Mouse (Mus musculus): ENCODE data around the gene Myl3. TPM values are rescaled to one million over a fixed set of nuclear protein-coding genes. Genes with fewer than 3 reads are reported as not detected.

Gene Myl3
- total and polyA plus RNA-seq, 3 experiments, result not detected

- TF ChIP-seq MXI1 (IDR thresholded peaks at IDR 0.05; ENCODE audit: low read depth, low read length), result no peak; the same call in 1 of the 2 replicates
- TF ChIP-seq ZNF384 (IDR thresholded peaks at IDR 0.05; ENCODE audit: low read depth, low read length), result no peak
- no peak for TF ChIP-seq JUND (conservative IDR thresholded peaks at IDR 0.05; ENCODE audit: low read depth, low read length)
- peak; percentile 60; the same call in 1 of the 2 replicates for TF ChIP-seq MEF2A (IDR thresholded peaks at IDR 0.05; ENCODE audit: borderline replicate concordance, low read depth, low read length)
- TF ChIP-seq ZMIZ1 (IDR thresholded peaks at IDR 0.05; ENCODE audit: low read depth, low read length), result no peak
- TF ChIP-seq UBTF (IDR thresholded peaks at IDR 0.05; ENCODE audit: low read depth, low read length), result no peak
- TF ChIP-seq TCF12 (IDR thresholded peaks at IDR 0.05; ENCODE audit: low read depth, low read length), result peak; percentile 53; the same call in 1 of the 2 replicates
- TF ChIP-seq NELFE (IDR thresholded peaks at IDR 0.05; ENCODE audit: low read depth, low read length), result peak; percentile 57
- TF ChIP-seq POLR2AphosphoS2 (IDR thresholded peaks at IDR 0.05; ENCODE audit: low read depth, low read length), result no peak
- peak; percentile 97 for TF ChIP-seq RAD21 (IDR thresholded peaks at IDR 0.05; ENCODE audit: low read depth, low read length)
- TF ChIP-seq MAX (IDR thresholded peaks at IDR 0.05; ENCODE audit: low read length), result peak; percentile 54; the same call in 1 of the 2 replicates
- TF ChIP-seq IRF4 (IDR thresholded peaks at IDR 0.05; ENCODE audit: low read depth, low read length), result peak; percentile 74
- TF ChIP-seq CHD2 (IDR thresholded peaks at IDR 0.05; ENCODE audit: low read length), result 0 out of 2 replicates have a peak, but pooled peaks have one; percentile 40
- no peak for TF ChIP-seq ZKSCAN1 (IDR thresholded peaks at IDR 0.05; ENCODE audit: borderline replicate concordance, low read depth, low read length)
- no peak for TF ChIP-seq ETS1 (conservative IDR thresholded peaks at IDR 0.05; ENCODE audit: low read depth, low read length)
- TF ChIP-seq PAX5 (IDR thresholded peaks at IDR 0.05; ENCODE audit: low read length), result no peak
Measured at GRCm38 (mm10) chr9:110709640-110710258, 31.9 kb upstream of the Myl3 start (continued).

- Histone ChIP-seq H3K27me3 (replicated peaks) (no peaks in the 10 kb centered on the region), H3K4me3 (replicated peaks in 1 of 3; ENCODE audit: low read depth in 2 of 3, low read length in 2 of 3, poor library complexity in 1 of 3) (no peak overlapping the region), H3K36me3 (replicated peaks in 1 of 2; ENCODE audit: control insufficient read depth in 1 of 2, insufficient read depth in 1 of 2, low read length in 1 of 2) (peaks cover 30 to 71% of the 10 kb centered on the region in 2 experiments), H3K9me3 (replicated peaks; ENCODE audit: low read length) (no peaks in the 10 kb centered on the region), H3K79me2 (replicated peaks; ENCODE audit: control insufficient read depth, extremely low read depth, insufficient read depth, poor library complexity, severe bottlenecking) (no peaks in the 10 kb centered on the region; the same call in 1 of the 2 replicates), H3K4me2 (ENCODE audit: insufficient read depth, low read depth, poor library complexity, severe bottlenecking) (no peak overlapping the region), H3K9ac (ENCODE audit: insufficient read depth, low read depth) (no peak overlapping the region), H3K27ac (ENCODE audit: insufficient read depth, low read depth) (no peak overlapping the region), H3K4me1 (ENCODE audit: control insufficient read depth in 1 of 2, insufficient read depth in 2 of 2) (peaks cover 5 to 33% of the 10 kb centered on the region in 2 experiments)
- dilution Hi-C loops (cut with MboI; ENCODE audit: extremely low pct_ligation_motif_present, extremely low pct_unique_long_range_greater_than_20kb, low sequenced_read_pairs) (no loop called here), in situ Hi-C loops (cut with MboI; ENCODE audit: low pct_ligation_motif_present, low pct_unique_long_range_greater_than_20kb, low sequenced_read_pairs) (loop anchor here (5.0 kb wide), 1 partner anchor 69 kb away; no protein-coding TSS in a partner anchor)
- TF ChIP-seq GABPA (IDR thresholded peaks at IDR 0.05; ENCODE audit: insufficient replicate concordance, low read depth, low read length) (no peak), ZC3H11A (IDR thresholded peaks at IDR 0.05; ENCODE audit: low read depth, low read length) (no peak), E2F4 (IDR thresholded peaks at IDR 0.05; ENCODE audit: insufficient replicate concordance, low read depth, low read length) (no peak), MAX (IDR thresholded peaks at IDR 0.05; ENCODE audit: low read length) (no peak), ZNF384 (IDR thresholded peaks at IDR 0.05; ENCODE audit: low read depth, low read length) (no peak), ZMIZ1 (IDR thresholded peaks at IDR 0.05; ENCODE audit: low read depth, low read length) (no peak), MEF2A (IDR thresholded peaks at IDR 0.05; ENCODE audit: borderline replicate concordance, low read depth, low read length) (no peak)
- DNase-seq (ENCODE audit: extremely low read depth), result no peak
Measured at GRCm38 (mm10) chr9:110711532-110711931, 30.1 kb upstream of the Myl3 start.
